Mouse (Mus musculus) telencephalon, adult 2 months (tissue): Measurements from ENCODE around the gene Mfsd9.
A peak's percentile ranks its signal among the peaks of the same experiment; 100 is the strongest.
"Not testable (repeated sequence)": the region's sequence is repeated elsewhere in the genome, so short reads cannot be mapped to it uniquely, and the experiment has no call there.

Experiments
- DNase-seq: peaks from one replicate; pipeline ENCODE4 v3.0.0-alpha.2; 2011; ENCODE audit warnings: low read depth, low spot score

Gene Mfsd9

DNA sequence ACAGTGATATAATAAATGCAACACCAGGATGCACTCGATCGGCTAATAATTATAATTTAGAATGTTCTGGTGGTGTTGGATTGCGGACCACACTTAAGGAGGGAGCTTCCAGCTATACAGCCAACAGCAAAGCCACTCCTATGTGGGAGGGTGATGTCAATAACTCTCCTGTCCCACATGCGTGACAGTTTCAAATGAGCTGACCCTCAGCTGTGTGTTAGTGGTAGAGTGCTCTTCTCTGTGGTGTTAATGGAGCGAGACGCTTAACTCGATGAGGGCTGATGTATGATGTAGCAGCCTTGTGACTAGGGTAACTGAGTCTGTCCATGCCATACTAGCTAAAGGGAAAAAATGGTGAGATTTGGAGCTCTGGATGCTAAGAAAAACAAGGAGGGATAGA lies 7.0 kb downstream of the Mfsd9 start:
- DNase-seq = no peak

DNA sequence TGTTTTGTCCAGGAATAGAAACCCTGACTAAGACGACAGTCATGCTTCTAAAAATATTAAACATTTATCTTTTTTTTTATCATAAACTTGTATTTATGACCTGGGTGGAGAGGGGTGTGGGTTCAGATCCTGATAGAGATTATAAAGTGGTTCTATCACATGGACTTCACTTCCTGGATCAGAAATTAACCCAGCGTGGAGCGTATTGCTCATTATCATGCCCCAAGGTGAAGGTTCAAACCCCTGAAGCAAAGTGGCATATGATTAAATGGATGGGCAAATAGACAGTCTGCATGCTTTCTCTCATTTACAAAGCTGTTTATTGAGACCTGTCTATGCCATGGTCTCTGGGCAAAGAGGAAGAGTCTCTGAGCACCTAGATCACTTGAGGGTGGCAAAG lies 13.7 kb downstream of the Mfsd9 start:
- no peak for DNase-seq

DNA sequence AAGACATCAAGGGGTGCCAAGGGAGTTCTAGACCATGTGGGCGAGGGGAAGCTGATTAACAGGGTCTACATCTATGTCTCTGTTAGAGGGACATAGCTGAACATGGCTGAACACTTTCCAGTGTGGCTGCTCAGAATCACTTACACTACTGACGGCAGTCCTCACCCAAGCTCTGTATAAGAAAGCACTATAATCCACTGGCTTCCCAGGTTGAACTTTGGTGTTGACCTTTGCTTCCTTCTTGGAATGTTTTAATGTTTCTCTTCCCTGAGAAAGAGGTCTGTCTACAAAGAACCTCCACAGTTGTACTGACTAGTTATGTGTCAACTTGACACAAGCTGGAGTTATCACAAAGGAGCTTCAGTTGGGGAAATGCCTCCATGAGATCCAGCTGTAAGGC lies 14.4 kb downstream of the Mfsd9 start:
- DNase-seq = no peak

DNA sequence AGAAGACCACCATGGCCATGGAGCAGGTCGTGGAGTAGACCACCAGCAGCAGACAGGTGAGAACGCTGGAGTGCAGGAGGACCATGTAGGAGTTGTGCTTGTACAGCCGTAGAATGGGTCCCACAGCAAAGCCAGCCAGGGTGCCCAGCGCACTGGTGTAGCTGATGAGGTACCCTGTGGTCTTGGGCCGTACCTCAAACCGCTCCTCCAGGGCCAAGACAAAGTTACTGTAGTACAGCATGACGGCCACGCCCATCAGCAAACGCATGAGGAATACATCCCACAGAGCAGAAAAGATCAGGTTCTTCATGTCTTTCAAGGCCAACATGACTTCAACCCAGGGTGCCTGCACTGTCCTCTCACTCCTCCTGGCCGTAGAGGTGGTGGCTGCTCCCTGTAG lies 16.4 kb downstream of the Mfsd9 start:
- no peak for DNase-seq

DNA sequence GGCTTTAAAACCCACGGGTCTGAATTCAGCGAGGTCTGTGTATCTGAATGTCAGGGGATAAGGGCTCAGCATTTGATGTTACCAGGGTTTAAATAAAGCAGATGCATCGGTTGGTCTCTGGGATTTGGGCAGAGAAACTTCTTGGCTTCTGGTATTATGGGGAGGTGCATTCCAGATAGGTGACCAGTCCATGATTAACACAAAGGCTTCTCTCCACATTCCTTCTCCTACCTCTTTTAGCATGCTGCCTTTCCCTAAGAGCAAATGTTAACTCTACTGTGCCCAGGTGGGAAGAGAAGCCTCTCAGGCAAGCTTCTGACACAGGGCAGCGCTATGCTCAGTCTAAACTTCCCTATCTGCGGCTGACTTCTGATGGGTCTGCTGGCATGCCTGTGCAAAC lies 17.3 kb downstream of the Mfsd9 start:
- no peak for DNase-seq

DNA sequence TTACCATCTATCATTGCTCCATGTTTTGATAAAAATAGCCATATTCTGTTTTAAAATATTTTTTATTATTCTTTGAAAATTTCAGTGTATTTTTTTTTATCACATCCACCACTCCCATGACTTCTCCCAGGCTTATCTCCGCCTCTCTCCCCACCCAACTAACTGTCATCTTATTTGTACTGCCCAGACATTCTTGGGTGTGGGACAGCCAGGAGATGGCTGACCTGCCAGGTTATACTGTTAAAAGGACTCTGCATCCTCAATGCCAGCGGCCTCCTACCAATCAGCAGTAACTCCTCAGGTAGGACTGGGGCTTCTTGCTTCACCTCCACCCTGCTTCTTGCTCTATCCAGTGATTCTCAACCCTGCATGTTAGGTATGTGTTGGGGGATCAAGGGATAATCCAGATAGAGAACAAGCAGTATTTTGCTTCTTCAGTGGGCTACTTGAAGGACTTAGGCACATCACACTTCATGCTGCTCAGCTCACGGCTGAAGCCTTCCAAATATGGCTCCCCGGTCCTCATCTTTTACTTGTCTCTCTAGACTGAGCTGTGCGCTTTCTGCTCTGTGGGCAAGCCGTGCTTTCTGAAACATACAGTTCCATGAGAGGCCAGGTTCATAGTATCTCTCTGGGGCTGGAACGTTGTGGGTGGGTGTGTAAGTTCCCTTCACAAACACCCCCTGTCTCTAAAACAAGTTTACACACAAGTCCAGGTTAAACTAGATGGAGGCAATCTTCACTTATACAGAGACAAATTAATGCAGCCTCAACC lies 19.1 kb downstream of the Mfsd9 start:
- no peak for DNase-seq

DNA sequence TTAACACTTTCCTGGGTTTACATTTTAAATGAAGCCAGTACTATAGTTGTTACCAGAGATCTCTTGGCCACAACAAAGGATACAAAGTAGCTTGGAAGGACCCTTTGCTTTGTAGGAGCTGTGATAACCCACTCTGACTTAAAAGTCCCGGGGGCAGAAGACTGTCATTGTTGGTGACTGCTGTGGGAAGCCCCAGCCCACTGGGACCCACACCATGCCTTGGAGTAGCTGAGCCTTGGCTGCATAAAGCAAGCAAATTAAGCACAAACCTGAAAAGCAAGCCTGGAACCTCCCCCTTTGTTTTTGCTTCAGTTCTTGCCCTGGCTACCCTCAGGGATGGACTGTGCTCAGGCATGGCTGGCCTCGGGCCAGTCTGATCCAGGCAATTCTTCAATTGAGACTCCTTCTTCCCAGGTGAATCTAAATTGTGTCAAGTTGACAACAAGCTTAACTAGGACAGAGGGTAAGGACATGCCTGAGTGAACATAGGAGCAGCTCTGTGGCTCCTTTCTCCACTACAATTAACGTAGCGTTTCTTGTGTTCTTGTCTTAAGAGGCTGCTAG lies 21.1 kb downstream of the Mfsd9 start:
- DNase-seq = no peak

DNA sequence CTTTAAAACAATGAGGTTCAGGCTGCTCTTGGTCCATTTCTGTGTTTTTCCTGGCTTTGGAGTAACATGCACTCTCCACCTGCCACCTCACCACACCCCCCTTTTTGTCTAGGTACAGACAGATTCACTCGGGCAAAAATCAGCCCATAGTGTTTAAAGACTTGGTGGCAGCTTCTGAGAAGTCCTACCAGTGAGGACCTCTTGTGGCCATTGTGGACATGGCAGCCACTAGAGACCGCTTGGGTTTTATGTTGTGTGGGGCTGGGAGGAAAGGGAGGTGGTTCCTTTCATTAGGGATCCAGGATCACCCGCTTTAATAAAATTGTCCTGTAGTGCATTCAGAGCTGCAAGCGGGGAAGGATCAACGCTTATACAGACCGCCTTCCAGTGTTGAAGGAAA lies 21.9 kb downstream of the Mfsd9 start:
- DNase-seq = peak; percentile 15

DNA sequence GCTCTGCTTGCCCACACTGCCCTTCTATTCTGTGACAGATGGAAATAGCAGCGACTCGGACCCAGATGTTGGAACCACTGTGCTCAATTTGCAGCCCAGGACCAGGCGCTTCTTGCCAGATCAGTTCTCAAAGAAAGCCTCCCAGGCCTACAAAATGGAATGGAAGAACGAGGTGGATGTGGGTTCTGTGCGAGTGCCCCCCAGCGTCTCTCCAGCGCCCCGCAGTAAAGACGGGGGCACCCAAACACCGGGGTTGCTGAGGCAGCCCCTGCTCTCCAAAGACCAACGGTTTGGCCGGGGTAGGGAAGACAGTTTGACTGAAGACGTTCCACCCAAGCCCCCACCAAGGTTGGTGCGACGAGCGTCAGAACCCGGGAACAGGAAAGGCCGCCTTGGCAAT lies 22.9 kb downstream of the Mfsd9 start:
- DNase-seq = no peak

DNA sequence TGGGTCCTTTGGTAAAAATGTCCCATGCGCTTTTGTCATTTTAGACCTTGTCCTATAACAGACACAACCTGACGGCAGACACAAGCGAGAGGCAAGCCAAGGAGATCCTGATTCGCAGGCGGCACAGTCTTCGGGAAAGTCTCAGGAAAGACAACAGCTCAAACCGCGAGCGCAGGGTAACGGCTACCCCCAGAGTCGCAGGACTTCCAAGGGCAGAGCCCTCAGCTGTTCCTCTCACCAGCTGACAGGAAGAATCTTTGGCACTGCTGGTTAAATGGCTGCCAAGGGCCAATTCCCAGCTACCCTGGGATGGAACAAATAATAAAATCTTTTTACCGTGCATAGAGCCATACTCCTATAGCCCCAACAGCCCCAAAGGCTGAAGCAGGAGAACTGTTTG lies 25.0 kb downstream of the Mfsd9 start:
- no peak for DNase-seq

DNA sequence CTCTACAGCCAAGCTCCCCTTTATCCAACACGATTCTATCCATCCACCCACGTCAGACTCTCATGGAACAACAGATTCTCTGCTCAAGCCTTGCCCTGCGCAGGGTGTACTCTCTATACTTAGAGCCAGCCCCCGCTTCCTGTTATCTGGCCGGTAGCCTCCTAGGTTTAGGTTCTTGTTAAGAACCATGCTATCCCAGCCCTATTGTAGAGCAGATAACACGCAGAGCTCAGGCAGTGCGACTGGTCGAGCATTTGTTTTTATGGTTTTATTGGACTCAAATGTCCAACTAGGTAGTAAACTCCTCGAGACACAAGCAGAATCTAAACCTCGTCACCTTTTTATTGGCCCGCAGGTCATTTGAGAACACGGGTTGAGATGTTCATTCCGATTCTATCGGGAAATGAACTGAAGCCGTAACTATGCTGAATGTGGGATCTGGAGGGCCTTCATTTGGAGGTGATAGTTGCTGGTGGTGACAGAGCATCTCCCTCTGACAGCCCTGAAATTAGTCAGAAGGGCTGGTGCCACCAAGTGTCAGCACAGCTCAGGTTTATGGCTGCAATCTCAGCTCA lies 25.7 kb downstream of the Mfsd9 start:
- no peak for DNase-seq

DNA sequence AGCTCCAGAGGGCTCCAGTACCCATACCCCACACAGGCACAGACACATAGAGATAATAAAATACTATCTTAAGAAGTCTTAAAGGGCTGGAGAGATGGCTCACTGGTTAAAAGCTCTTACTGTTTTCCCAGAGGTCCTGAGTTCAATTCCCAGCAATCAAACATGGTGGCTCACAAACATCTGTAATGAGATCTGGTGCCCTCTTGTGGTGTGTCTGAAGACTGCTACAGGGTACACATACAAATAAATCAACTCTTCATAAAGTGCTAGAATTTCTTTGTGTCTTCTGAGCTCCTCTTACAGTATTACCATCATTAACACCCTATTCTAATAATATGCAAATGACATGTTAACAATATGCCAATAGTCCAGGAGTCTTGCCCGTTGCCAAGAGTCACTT lies 26.4 kb downstream of the Mfsd9 start:
- no peak for DNase-seq

DNA sequence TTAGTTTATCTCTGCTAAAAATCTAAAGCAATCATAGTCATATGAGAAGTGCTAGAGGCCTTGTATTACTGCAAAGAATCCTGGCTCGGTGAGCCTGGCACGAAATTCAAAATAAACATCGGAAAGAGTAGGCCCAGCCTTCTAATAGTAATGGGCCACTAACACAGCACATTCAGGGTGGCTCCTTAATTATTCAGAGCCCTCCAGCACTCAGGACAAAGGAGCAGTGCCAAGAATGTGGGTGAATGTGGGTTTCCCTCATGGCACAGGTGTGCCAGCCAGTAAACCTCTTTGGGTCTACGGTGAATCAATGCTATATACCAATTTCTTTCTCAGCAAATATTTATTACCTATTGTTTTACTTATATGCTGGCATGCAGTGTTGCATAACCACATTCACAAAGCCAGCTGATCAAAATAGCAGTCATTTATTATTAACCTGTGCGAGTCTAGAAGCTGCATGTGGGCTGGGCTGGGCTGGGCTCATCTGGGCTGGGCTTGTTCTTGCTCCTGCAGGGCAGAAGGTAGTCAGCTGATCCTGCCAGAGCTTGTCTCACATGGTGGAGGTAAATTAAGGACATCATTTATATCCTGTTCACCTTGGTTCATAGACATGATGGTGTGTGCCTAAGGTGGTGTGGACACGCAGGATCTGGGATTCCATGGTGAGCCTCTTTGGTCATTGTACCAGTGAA lies 30.6 kb downstream of the Mfsd9 start:
- no peak for DNase-seq

DNA sequence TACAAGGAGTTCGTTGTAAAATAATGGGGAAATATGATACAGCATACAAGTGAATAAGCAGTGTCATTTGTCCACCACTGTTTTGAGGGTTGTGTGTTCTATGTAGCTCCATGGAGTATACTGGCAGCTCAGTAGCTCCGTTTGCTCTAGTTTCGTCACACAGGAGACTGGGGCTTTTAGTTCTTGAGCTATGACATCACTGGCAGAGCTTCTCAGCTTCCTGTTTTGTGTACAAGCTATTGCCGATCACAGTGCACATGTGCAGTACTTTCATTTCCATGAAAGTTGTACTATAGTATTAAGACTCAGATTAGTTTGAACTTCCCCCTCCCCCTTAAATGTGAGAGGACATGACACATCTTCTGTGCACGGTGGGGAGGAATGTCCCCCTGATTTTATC lies 44.4 kb downstream of the Mfsd9 start:
- no peak for DNase-seq

DNA sequence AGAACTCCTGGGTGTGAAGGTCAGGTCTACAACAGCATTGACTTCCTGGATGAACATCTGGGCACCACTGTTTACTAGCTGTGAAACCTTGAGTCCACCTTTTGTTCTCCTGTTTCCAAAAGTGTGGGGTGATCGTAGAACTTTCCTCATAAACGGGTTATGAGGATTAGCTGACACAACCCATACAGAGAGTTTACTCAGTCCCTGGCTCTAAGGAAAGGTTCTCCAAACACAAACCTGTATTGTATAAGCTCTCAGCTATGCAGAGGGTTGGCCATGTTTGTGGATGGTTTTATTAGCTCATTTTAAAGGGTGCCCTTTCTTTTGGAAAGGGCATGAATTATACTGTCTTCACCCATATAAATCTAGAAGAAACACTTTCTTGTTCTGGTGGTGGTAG lies 49.7 kb downstream of the Mfsd9 start:
- DNase-seq = no peak

DNA sequence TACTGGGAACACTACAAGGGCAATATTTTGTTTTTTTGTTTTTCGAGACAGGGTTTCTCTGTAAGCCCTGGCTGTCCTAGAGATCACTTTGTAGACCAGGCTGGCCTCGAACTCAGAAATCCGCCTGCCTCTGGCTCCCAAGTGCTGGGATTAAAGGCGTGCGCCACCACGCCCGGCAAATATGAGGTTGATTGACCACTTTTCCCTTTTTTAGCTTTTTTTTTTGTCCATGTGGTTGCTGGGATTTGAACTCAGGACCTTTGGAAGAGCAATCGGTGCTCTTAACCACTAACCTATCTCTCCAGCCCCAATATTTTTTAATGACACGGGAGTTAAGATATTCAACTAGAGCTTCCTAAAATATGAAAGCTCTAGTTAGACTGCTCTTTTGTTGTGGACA lies 52.2 kb downstream of the Mfsd9 start:
- not testable (repeated sequence) for DNase-seq

DNA sequence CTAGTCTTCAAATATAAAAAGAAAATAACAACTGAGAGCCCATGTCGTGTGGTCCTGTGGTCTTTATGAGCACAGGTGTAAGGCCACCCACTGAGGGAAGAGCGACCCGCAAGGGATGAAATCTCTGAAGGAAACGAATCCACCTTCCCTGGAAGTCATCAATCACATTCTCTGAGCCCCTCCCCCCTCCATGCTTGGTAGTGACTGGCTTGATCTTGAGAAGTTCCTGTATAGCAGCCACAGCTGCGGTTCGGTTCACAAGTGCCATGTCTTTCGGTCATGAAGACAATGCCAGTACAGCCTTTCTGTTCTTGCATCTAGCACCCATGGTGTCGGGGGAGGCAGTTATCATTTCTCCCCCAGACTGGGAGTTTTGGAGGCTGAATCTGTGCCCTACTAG lies 52.8 kb downstream of the Mfsd9 start:
- no peak for DNase-seq

DNA sequence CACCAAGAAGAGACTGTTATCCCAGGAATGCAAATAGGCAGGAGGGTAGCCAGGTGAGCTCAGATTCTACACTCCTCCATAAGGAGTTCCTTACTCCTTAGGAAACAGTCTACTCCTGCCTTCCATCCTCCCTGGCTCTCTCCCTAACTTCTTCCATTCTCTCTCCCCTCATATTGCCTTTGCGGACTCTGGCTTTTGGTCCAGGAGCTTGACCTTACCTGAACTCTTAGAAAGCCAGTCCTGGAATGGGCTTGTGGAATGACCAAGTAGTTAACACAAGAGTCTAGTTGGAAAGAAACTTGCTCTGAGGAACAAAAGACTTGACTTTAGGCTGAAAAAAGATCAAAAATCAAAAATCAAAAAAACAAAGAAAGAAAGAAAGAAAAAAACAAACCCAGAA lies 61.9 kb downstream of the Mfsd9 start:
- DNase-seq = no peak

DNA sequence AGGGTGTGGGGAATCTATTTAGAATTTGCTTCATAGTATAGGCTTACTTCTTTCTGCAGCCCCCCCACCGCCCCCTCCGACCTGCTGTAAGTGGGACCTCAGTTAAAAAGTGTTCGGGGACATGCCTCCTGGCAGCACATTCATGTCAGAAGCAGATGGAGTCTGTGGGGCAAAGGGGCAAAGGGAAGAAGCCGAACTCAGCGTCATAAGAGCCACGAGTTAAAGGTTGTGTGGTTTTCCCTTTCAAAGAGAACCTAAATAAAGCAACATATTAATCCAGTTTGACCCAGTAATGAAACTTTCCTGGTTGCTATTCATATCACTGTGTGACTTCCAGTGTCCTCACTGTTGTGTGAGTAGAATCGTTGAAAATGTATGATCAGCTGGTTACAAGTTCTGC lies 63.1 kb downstream of the Mfsd9 start:
- DNase-seq = no peak

DNA sequence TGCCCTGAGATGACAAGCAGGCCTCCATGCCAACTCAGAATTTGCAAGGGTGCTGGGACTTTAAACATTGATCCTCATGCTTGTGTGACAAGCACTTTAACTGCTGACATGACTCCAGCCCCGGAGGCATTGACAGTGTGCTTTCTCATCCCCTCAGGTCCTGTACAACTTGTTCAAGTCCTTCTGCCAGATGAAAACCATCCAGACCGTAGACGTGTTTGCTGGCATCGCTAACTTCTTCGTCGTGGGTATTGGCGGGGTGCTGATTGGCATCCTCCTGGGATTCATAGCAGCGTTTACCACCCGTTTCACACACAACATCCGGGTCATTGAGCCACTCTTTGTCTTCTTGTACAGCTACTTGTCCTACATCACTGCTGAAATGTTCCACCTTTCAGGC lies 64.4 kb downstream of the Mfsd9 start:
- DNase-seq = no peak
